Mouse (Mus musculus) spleen, embryonic (tissue): ENCODE data around the gene Gm9507.
"Not testable (repeated sequence)": the region's sequence is repeated elsewhere in the genome, so short reads cannot be mapped to it uniquely, and the experiment has no call there.

Experiments used
- CTCF ChIA-PET: fragments of 350-600 bp; sonication (Branson Sonifier 250); formaldehyde crosslinking; loops from one replicate; lab custom pipeline; 2022; lab: Charles Lee

The Gm9507 gene

GRCm38 (mm10) chr10:77811743-77812142 lies at the start of gene Gm9507:
Gene Gm9507, minus strand, starts transcription at chr10:77811843.
- CTCF ChIA-PET: no interaction called here

- CTCF ChIA-PET: no interaction called here
Observed at GRCm38 (mm10) chr10:77852559-77852958, 40.9 kb upstream of the Gm9507 start, which contains the start of gene Gm10318. Gene Gm10318, plus strand, starts transcription at chr10:77852859.

- CTCF ChIA-PET: no interaction called here
Observed at GRCm38 (mm10) chr10:77847538-77847937, 35.9 kb upstream of the Gm9507 start.

- CTCF ChIA-PET: no interaction called here
Observed at GRCm38 (mm10) chr10:77846961-77847360, 35.3 kb upstream of the Gm9507 start.

- CTCF ChIA-PET: no interaction called here
Observed at GRCm38 (mm10) chr10:77846503-77846902, 34.9 kb upstream of the Gm9507 start, which contains the start of gene Gm36176. Gene Gm36176, plus strand, starts transcription at chr10:77846803.

GRCm38 (mm10) chr10:77839006-77839405 lies 27.4 kb upstream of the Gm9507 start:
- CTCF ChIA-PET: no interaction called here

- CTCF ChIA-PET: no interaction called here
Observed at GRCm38 (mm10) chr10:77835647-77836046, 24.0 kb upstream of the Gm9507 start, which contains the start of gene Krtap10-10. Gene Krtap10-10, plus strand, starts transcription at chr10:77835947.

- CTCF ChIA-PET: no interaction called here
Observed at GRCm38 (mm10) chr10:77826951-77827350, 15.3 kb upstream of the Gm9507 start, which contains the start of gene Krtap10-4. Gene Krtap10-4, minus strand, starts transcription at chr10:77827095.

GRCm38 (mm10) chr10:77819203-77819602 lies 7.6 kb upstream of the Gm9507 start:
- CTCF ChIA-PET: no interaction called here

- CTCF ChIA-PET: no interaction called here
Observed at GRCm38 (mm10) chr10:77818523-77818922, 6.9 kb upstream of the Gm9507 start.

GRCm38 (mm10) chr10:77815514-77815913 lies 3.9 kb upstream of the Gm9507 start:
- CTCF ChIA-PET: no interaction called here

GRCm38 (mm10) chr10:77814382-77814781 lies 2.7 kb upstream of the Gm9507 start, which contains the start of gene Gm2696:
Gene Gm2696, plus strand, starts transcription at chr10:77814682.
- CTCF ChIA-PET: no interaction called here

- CTCF ChIA-PET: no interaction called here
Observed at GRCm38 (mm10) chr10:77804095-77804494, 7.5 kb downstream of the Gm9507 start.

GRCm38 (mm10) chr10:77798921-77799508 lies 12.6 kb downstream of the Gm9507 start, which contains the start of gene Gm19668:
Gene Gm19668, minus strand, starts transcription at chr10:77799133.
- CTCF ChIA-PET: no interaction called here

- CTCF ChIA-PET: not testable (repeated sequence)
Observed at GRCm38 (mm10) chr10:77798164-77798920, 13.3 kb downstream of the Gm9507 start.

GRCm38 (mm10) chr10:77797677-77798076 lies 14.0 kb downstream of the Gm9507 start:
- CTCF ChIA-PET: no interaction called here

- CTCF ChIA-PET: no interaction called here
Observed at GRCm38 (mm10) chr10:77794976-77795375, 16.7 kb downstream of the Gm9507 start, which contains the start of gene Gm9639. Gene Gm9639, minus strand, starts transcription at chr10:77795076.

GRCm38 (mm10) chr10:77788621-77789020 lies 23.0 kb downstream of the Gm9507 start:
- CTCF ChIA-PET: no interaction called here

GRCm38 (mm10) chr10:77787876-77788275 lies 23.8 kb downstream of the Gm9507 start, which contains the start of gene Gm7137:
Gene Gm7137, minus strand, starts transcription at chr10:77788200.
- CTCF ChIA-PET: not testable (repeated sequence)

- CTCF ChIA-PET: not testable (repeated sequence)
Observed at GRCm38 (mm10) chr10:77783396-77783795, 28.2 kb downstream of the Gm9507 start.

- CTCF ChIA-PET: not testable (repeated sequence)
Observed at GRCm38 (mm10) chr10:77782442-77782841, 29.2 kb downstream of the Gm9507 start, which contains the start of gene Gm3250. Gene Gm3250, minus strand, starts transcription at chr10:77782542.

- CTCF ChIA-PET: not testable (repeated sequence)
Observed at GRCm38 (mm10) chr10:77776844-77777243, 34.8 kb downstream of the Gm9507 start, which contains the start of gene Gm7138. Gene Gm7138, minus strand, starts transcription at chr10:77776944.
